Mouse (Mus musculus): ENCODE measurements around the gene Dbr1. TPM values are rescaled to one million over a fixed set of nuclear protein-coding genes. Genes with fewer than 3 reads are reported as not detected.

Dbr1 gene
- polyA plus RNA-seq, 1 experiment from 2014 or later = 42.7 TPM

- Histone ChIP-seq H3K27me3 (replicated peaks; ENCODE audit: low read depth, poor library complexity, severe bottlenecking) (no peaks in the 10 kb centered on the region), H3K36me3 (replicated peaks) (no peaks in the 10 kb centered on the region), H3K27ac (replicated peaks) (no peak overlapping the region), H3K9me3 (no peaks in the 10 kb centered on the region), H3K4me3 (no peak overlapping the region), H3K4me1 (peaks cover 6% of the 10 kb centered on the region)
- 83% methylated on average over 6 of the region's 6 CpGs for WGBS
- no peak for DNase-seq (ENCODE audit: low spot score)
These were observed 48.5 kb downstream of the Dbr1 start for GRCm38 (mm10) chr9:99624117-99624516.

- peaks cover 15% of the 10 kb centered on the region for H3K36me3 ChIP-seq (replicated peaks)
- H3K27me3 ChIP-seq (replicated peaks; ENCODE audit: low read depth, poor library complexity, severe bottlenecking) = no peaks in the 10 kb centered on the region
- WGBS = 57% methylated on average over 4 of the region's 4 CpGs
- H3K9me3 ChIP-seq = no peaks in the 10 kb centered on the region
- peak overlapping the region; percentile 93 for H3K27ac ChIP-seq (replicated peaks)
- H3K4me3 ChIP-seq = peak overlapping the region; percentile 78; the same call in 1 of the 2 replicates
- H3K4me1 ChIP-seq = peaks cover 35% of the 10 kb centered on the region
- no peak for DNase-seq (ENCODE audit: low spot score)
These were observed 53.0 kb downstream of the Dbr1 start for GRCm38 (mm10) chr9:99628581-99628980.

DNA sequence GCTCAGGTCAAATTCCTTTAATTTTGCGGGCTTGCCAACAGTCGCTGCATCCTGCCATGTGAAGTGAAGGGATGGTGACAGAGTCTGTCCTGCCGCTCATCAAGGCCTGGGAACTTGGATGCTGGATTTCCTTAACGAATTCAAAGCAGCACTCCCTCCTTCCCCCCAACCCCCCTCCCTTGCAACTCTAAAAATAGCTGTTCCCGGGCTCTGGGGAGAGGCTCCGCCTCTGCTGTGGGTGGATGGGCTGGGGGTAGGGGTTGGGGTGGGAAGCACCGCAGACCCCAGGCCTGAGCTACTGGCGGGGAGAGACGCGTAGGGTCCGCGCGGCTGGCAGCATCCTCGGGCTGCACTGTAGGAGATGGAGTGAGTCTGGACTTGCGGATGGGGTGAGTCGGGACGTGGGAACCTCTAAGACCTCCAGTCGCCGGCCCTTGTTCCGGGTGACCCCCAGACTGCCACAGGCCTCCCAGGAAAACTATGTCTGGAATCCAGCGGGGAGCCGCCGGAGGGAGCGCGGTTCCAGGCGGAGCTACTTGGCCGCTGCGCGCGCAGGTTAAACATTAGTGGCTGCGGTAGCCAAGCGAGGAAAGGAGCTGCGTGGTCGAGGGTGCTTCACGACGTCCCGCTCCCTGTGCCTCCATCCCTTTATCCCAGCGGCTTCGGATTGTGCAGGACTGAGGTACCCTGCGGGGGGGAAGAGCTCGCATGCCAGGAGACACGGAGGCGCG is 53.8 kb downstream of the Dbr1 start, which contains the start of gene Dzip1l:
Dzip1l (plus strand) TSS at position 216 of the 731 bp plus-strand sequence.
- H3K27me3 ChIP-seq (replicated peaks; ENCODE audit: low read depth, poor library complexity, severe bottlenecking) = no peaks in the 10 kb centered on the region
- peaks cover 35% of the 10 kb centered on the region for H3K4me1 ChIP-seq
- peaks cover 23% of the 10 kb centered on the region for H3K36me3 ChIP-seq (replicated peaks)
- H3K9me3 ChIP-seq = no peaks in the 10 kb centered on the region
- WGBS = under 1% methylated on average over 44 of the region's 44 CpGs
- H3K27ac ChIP-seq (replicated peaks) = peak within 1 kb of the TSS; percentile 93
- peak within 1 kb of the TSS; percentile 78 for H3K4me3 ChIP-seq
- peak; percentile 90 for DNase-seq (ENCODE audit: low spot score)

GRCm38 (mm10) chr9:99630071-99630470 is 54.5 kb downstream of the Dbr1 start:
- under 1% methylated on average over 11 of the region's 11 CpGs for WGBS
- Histone ChIP-seq H3K9me3 (no peaks in the 10 kb centered on the region), H3K4me1 (peaks cover 35% of the 10 kb centered on the region), H3K36me3 (replicated peaks) (peaks cover 30% of the 10 kb centered on the region), H3K27ac (replicated peaks) (peak overlapping the region; percentile 93), H3K27me3 (replicated peaks; ENCODE audit: low read depth, poor library complexity, severe bottlenecking) (no peaks in the 10 kb centered on the region), H3K4me3 (peak overlapping the region; percentile 78)
- DNase-seq (ENCODE audit: low spot score) = peak; percentile 62

GRCm38 (mm10) chr9:99630528-99631125 is 55.0 kb downstream of the Dbr1 start:
- DNase-seq (ENCODE audit: low spot score) = peak; percentile 31
- Histone ChIP-seq H3K4me1 (peaks cover 35% of the 10 kb centered on the region), H3K4me3 (peak overlapping the region; percentile 78), H3K9me3 (no peaks in the 10 kb centered on the region), H3K36me3 (replicated peaks) (peaks cover 35% of the 10 kb centered on the region), H3K27me3 (replicated peaks; ENCODE audit: low read depth, poor library complexity, severe bottlenecking) (no peaks in the 10 kb centered on the region), H3K27ac (replicated peaks) (peak overlapping the region; percentile 93)
- WGBS = 52% methylated on average over 9 of the region's 9 CpGs

GRCm38 (mm10) chr9:99631781-99632180 is 56.2 kb downstream of the Dbr1 start:
- DNase-seq (ENCODE audit: low spot score) = peak; percentile 41
- WGBS = 40% methylated on average over 2 of the region's 2 CpGs
- Histone ChIP-seq H3K36me3 (replicated peaks) (peaks cover 47% of the 10 kb centered on the region), H3K9me3 (no peaks in the 10 kb centered on the region), H3K27ac (replicated peaks) (peak overlapping the region; percentile 55; the same call in 1 of the 2 replicates), H3K4me3 (peak overlapping the region; percentile 78), H3K4me1 (peaks cover 35% of the 10 kb centered on the region), H3K27me3 (replicated peaks; ENCODE audit: low read depth, poor library complexity, severe bottlenecking) (no peaks in the 10 kb centered on the region)

DNA sequence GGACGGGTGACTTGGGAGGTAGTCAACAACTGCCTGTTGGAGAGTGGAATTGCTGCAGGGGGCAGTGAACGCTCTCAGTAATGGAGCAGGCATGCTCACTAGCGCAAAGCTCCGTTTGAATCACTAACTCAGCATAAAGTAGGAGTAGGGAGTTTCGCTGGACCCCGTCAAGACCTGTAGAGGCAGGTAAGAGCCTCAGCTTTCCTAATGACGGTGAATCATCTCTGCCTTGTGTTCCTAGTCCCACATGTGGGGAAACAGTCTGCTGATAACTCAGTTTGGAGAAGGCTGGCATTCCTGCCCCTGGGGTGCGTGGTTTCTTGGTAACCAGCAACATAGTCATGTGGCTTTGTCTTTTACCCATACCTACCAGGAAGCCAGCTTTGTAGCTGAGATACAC is 56.7 kb downstream of the Dbr1 start:
- Histone ChIP-seq H3K27me3 (replicated peaks; ENCODE audit: low read depth, poor library complexity, severe bottlenecking) (no peaks in the 10 kb centered on the region), H3K4me3 (no peak overlapping the region), H3K36me3 (replicated peaks) (peaks cover 51% of the 10 kb centered on the region), H3K9me3 (no peaks in the 10 kb centered on the region), H3K27ac (replicated peaks) (peak overlapping the region; percentile 55; the same call in 1 of the 2 replicates), H3K4me1 (peaks cover 35% of the 10 kb centered on the region)
- peak; percentile 10 for DNase-seq (ENCODE audit: low spot score)
- 56% methylated on average over 8 of the region's 8 CpGs for whole genome bisulfite sequencing

Other genes starting within 250 kb of the Dbr1 start
- gene Esyt3, start 217.2 kb upstream of the Dbr1 start, polyA plus RNA-seq (2016; fragmentation: Nextera tagmentation; extraction: Ambion mirVana) = 0.21 and 0.33 TPM in 2 replicates
- gene Mras, start 138.4 kb upstream of the Dbr1 start, polyA plus RNA-seq (2016; fragmentation: Nextera tagmentation; extraction: Ambion mirVana) = 9.9 and 10.8 TPM in 2 replicates
- not detected in 2 replicates for gene Nme9, start 124.3 kb upstream of the Dbr1 start, polyA plus RNA-seq (2016; fragmentation: Nextera tagmentation; extraction: Ambion mirVana)
- gene Armc8, start 6.9 kb upstream of the Dbr1 start, polyA plus RNA-seq (2016; fragmentation: Nextera tagmentation; extraction: Ambion mirVana) = 24.5 and 24.7 TPM in 2 replicates
- not detected in 2 replicates for gene A4gnt, start 36.7 kb downstream of the Dbr1 start, polyA plus RNA-seq (2016; fragmentation: Nextera tagmentation; extraction: Ambion mirVana)
- 25.9 and 27.8 TPM in 2 replicates for gene Dzip1l, start 53.7 kb downstream of the Dbr1 start, polyA plus RNA-seq (2016; fragmentation: Nextera tagmentation; extraction: Ambion mirVana)
- gene Cldn18, start 141.5 kb downstream of the Dbr1 start, polyA plus RNA-seq (2016; fragmentation: Nextera tagmentation; extraction: Ambion mirVana) = not detected in 2 replicates

Data from embryonic facial prominence, embryonic 10.5 days (tissue).